Mouse (Mus musculus) left cerebral cortex, postnatal 36 days (tissue): ENCODE data around the gene Cldn34b2. TPM values are rescaled to one million over a fixed set of nuclear protein-coding genes. Genes with fewer than 3 reads are reported as not detected.
A peak's percentile ranks its signal among the peaks of the same experiment; 100 is the strongest.
"Not testable (repeated sequence)": the region's sequence is repeated elsewhere in the genome, so short reads cannot be mapped to it uniquely, and the experiment has no call there.

ENCODE experiments used
- DNase-seq, 2 experiments: peaks; one replicate each; pipeline ENCODE4 v3.0.0; 2021 to 2022; ENCODE audit warnings: low spot score in 2 of 2, mixed read lengths in 1 of 2
- intact Hi-C: fragments of 180-260 bp; cut with DNase I; formaldehyde crosslinking; loops from one replicate; pipeline ENCODE4 v1.15.1; 2025
- total RNA-seq, 2 experiments: library from RNA; stranded (reverse); gene quantifications; 2 replicates each; pipeline ENCODE4 v1.2.3; 2021

Gene Cldn34b2
- not detected for total RNA-seq

GRCm38 (mm10) chrX:155128312-155128711 lies at the start of gene Cldn34b2:
Gene Cldn34b2, minus strand, starts transcription at chrX:155128412.
- intact Hi-C loops, DNase-seq: not testable (repeated sequence)

GRCm38 (mm10) chrX:155177640-155178039 lies 49.4 kb upstream of the Cldn34b2 start:
- no peak for DNase-seq
- intact Hi-C loops = no loop called here

- DNase-seq = no peak
- intact Hi-C loops = no loop called here
Measured at GRCm38 (mm10) chrX:155177230-155177629, 49.0 kb upstream of the Cldn34b2 start.

- intact Hi-C loops = no loop called here
- DNase-seq = no peak
Measured at GRCm38 (mm10) chrX:155175568-155175967, 47.4 kb upstream of the Cldn34b2 start.

- intact Hi-C loops = no loop called here
- DNase-seq = no peak
Measured at GRCm38 (mm10) chrX:155172310-155172709, 44.1 kb upstream of the Cldn34b2 start.

GRCm38 (mm10) chrX:155171754-155172153 lies 43.5 kb upstream of the Cldn34b2 start:
- DNase-seq = no peak
- intact Hi-C loops = no loop called here

GRCm38 (mm10) chrX:155169886-155170285 lies 41.7 kb upstream of the Cldn34b2 start:
- no peak for DNase-seq
- intact Hi-C loops = no loop called here

- no peak for DNase-seq
- intact Hi-C loops = no loop called here
Measured at GRCm38 (mm10) chrX:155167667-155168066, 39.5 kb upstream of the Cldn34b2 start.

- intact Hi-C loops = no loop called here
- no peak for DNase-seq
Measured at GRCm38 (mm10) chrX:155166313-155166712, 38.1 kb upstream of the Cldn34b2 start.

- intact Hi-C loops = no loop called here
Measured at GRCm38 (mm10) chrX:155163553-155163952, 35.3 kb upstream of the Cldn34b2 start.

GRCm38 (mm10) chrX:155151868-155152267 lies 23.7 kb upstream of the Cldn34b2 start:
- no peak for DNase-seq
- intact Hi-C loops = no loop called here

More at GRCm38 (mm10) chrX:155163553-155163952, 35.3 kb upstream of the Cldn34b2 start:
- no peak for DNase-seq

GRCm38 (mm10) chrX:155144718-155145117 lies 16.5 kb upstream of the Cldn34b2 start:
- intact Hi-C loops = loop anchor here (5.0 kb wide), 2 partner anchors 73 to 118 kb away; partner anchors contain the start of genes Acot9 and Sat1
- peak; percentile 4 for DNase-seq

- DNase-seq = no peak
- intact Hi-C loops = no loop called here
Measured at GRCm38 (mm10) chrX:155098024-155098423, 30.2 kb downstream of the Cldn34b2 start.

GRCm38 (mm10) chrX:155093566-155093965 lies 34.6 kb downstream of the Cldn34b2 start, which contains the start of gene Magea2:
Gene Magea2, minus strand, starts transcription at chrX:155093666.
- intact Hi-C loops, DNase-seq: not testable (repeated sequence)

GRCm38 (mm10) chrX:155089693-155090092 lies 38.5 kb downstream of the Cldn34b2 start, which contains the start of gene Magea1:
Gene Magea1, minus strand, starts transcription at chrX:155089793.
- DNase-seq, intact Hi-C loops: not testable (repeated sequence)

Other genes starting within 250 kb of the Cldn34b2 start
- gene Cldn34b1, start 238.1 kb downstream of the Cldn34b2 start, total RNA-seq = not detected
- not detected for gene Magea6, start 192.4 kb downstream of the Cldn34b2 start, total RNA-seq
- not detected for gene Magea3, start 178.9 kb downstream of the Cldn34b2 start, total RNA-seq
- not detected for gene Magea8, start 132.6 kb downstream of the Cldn34b2 start, total RNA-seq
- not detected for gene Magea5, start 65.3 kb downstream of the Cldn34b2 start, total RNA-seq
- not detected for gene Magea1, start 38.6 kb downstream of the Cldn34b2 start, total RNA-seq
- gene Magea2, start 34.7 kb downstream of the Cldn34b2 start, total RNA-seq = not detected
- 10 to 100 TPM; 60.9 to 66.2 TPM for gene Sat1, start 88.0 kb upstream of the Cldn34b2 start, total RNA-seq
- 10 to 100 TPM; 19.8 to 21.4 TPM for gene Acot9, start 134.0 kb upstream of the Cldn34b2 start, total RNA-seq
- 10 to 100 TPM; 24.5 to 30.6 TPM for gene Prdx4, start 212.3 kb upstream of the Cldn34b2 start, total RNA-seq